Mouse (Mus musculus) neural tube, embryonic 11.5 days (tissue): ENCODE data around the gene Sh2d3c. TPM values are rescaled to one million over a fixed set of nuclear protein-coding genes. Genes with fewer than 3 reads are reported as not detected.
A peak's percentile ranks its signal among the peaks of the same experiment; 100 is the strongest.

Source experiments
- ATAC-seq: fragments of 200-750 bp; cut with Nextera tagmentation; 2 replicates; pipeline ENCODE4 v1.8.0; 2017; ENCODE audit warnings: moderate number of reproducible peaks, mild to moderate bottlenecking, moderate TSS enrichment, moderate library complexity; ENCODE audit not compliant: insufficient read depth, low FRiP score, low TSS enrichment
- DNase-seq: peaks from one replicate; pipeline ENCODE4 v3.0.0-alpha.2; 2015; ENCODE audit warnings: low spot score
- H3K27ac ChIP-seq: fragments of 300-500 bp; sonication (generic); 2 replicates; pipeline ENCODE4 v1.5.1; 2014; ENCODE audit warnings: low read depth, mild to moderate bottlenecking, low read length
- H3K27me3 ChIP-seq: fragments of 300-500 bp; sonication (generic); 2 replicates; pipeline ENCODE4 v1.6.1; 2014; ENCODE audit warnings: mild to moderate bottlenecking, low read length, mixed read lengths; ENCODE audit not compliant: control insufficient read depth, insufficient read depth
- H3K36me3 ChIP-seq: fragments of 300-500 bp; sonication (generic); 2 replicates; pipeline ENCODE4 v1.6.1; 2014; ENCODE audit warnings: mild to moderate bottlenecking, low read length, moderate library complexity, mixed read lengths; ENCODE audit not compliant: control insufficient read depth, insufficient read depth
- H3K4me1 ChIP-seq: fragments of 300-500 bp; sonication (generic); 2 replicates; pipeline ENCODE4 v1.6.1; 2014; ENCODE audit warnings: low read length, mixed read lengths; ENCODE audit not compliant: control insufficient read depth, insufficient read depth
- H3K4me2 ChIP-seq: fragments of 300-500 bp; sonication (generic); 2 replicates; pipeline ENCODE4 v1.6.1; 2014; ENCODE audit warnings: low read depth, mild to moderate bottlenecking, moderate library complexity
- H3K4me3 ChIP-seq: fragments of 300-500 bp; sonication (generic); 2 replicates; pipeline ENCODE4 v1.5.1; 2014; ENCODE audit warnings: low read depth, low read length
- H3K9ac ChIP-seq: fragments of 300-500 bp; sonication (generic); 2 replicates; pipeline ENCODE4 v1.6.1; 2014; ENCODE audit warnings: mild to moderate bottlenecking, low read length
- H3K9me3 ChIP-seq: fragments of 300-500 bp; sonication (generic); 2 replicates; pipeline ENCODE4 v1.6.1; 2016; ENCODE audit warnings: low read length; ENCODE audit not compliant: control insufficient read depth
- WGBS: fragments of 180-500 bp; shearing (Covaris S2); extraction: QIAGEN DNeasy Blood & Tissue Kit; methylation state at CpG from one replicate; pipeline ENCODE4 v1.1.7; 2014; 5-methylcytosine and 5-hydroxymethylcytosine counted together
- polyA plus RNA-seq: library from polyadenylated mRNA; unstranded; fragments of >200 nt; fragmentation: Nextera tagmentation; extraction: Ambion mirVana; gene quantifications from 2 replicates; pipeline ENCODE4 v1.2.1, GENCODE M21; 2014

The Sh2d3c gene
- polyA plus RNA-seq, 1 experiment from 2014 or later: 30.6 TPM

- DNase-seq (no peak), ATAC-seq (no peak)
- Histone ChIP-seq H3K27me3 (no peaks in the 10 kb centered on the region), H3K4me3 (no peak overlapping the region), H3K36me3 (peaks cover 36% of the 10 kb centered on the region), H3K9me3 (no peaks in the 10 kb centered on the region), H3K27ac (no peak overlapping the region), H3K4me1 (no peaks in the 10 kb centered on the region), H3K4me2 (no peak overlapping the region), H3K9ac (no peak overlapping the region)
- 95% methylated on average over 7 of the region's 7 CpGs for WGBS
Observed at GRCm38 (mm10) chr2:32705018-32705417, 15.8 kb upstream of the Sh2d3c start.

DNA sequence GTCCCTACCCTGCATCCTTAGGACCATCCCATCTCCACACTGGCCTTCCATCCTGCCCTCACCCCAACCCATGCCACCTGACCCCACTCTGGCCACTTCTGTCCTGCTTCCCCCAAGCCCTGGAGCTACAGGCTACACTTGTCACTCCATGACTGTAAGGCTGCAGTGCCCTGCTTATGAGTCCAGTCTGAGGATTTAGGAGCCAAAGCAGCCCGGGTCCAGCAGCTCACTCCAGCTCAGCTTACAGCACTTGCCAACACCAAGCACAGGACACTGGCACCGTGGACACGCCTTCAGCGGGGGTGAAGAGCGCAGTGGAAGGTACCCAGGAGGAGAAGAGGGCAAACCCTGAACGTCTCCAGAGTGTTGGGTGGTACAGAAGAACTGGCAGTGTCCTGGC lies 13.9 kb upstream of the Sh2d3c start:
- 96% methylated on average over 6 of the region's 6 CpGs for WGBS
- H3K36me3 ChIP-seq: peaks cover 38% of the 10 kb centered on the region
- H3K27me3 ChIP-seq: no peaks in the 10 kb centered on the region
- no peak overlapping the region for H3K27ac ChIP-seq
- H3K4me2 ChIP-seq: no peak overlapping the region
- DNase-seq (no peak), ATAC-seq (no peak)
- H3K4me3 ChIP-seq: no peak overlapping the region
- peaks cover 7% of the 10 kb centered on the region for H3K4me1 ChIP-seq
- no peaks in the 10 kb centered on the region for H3K9me3 ChIP-seq
- no peak overlapping the region for H3K9ac ChIP-seq

DNA sequence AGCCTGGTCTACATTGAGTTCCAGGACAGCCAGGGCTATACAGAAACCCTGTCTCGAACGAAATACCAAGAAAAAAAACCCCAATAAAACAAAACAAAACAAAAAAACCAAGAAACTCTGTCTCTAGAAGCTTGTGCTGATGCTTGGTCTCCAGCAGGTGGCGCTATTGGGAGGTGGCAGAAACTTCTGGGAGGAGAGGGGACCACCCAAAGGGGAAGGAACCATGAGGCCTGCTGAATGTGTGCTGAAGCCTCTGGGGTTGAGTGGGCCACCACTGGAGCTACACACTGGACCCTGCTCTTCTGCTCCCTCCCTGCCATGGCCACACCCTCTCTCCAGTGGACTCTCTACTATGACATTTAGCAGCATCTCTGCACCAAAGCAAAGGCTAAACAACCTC lies 12.2 kb upstream of the Sh2d3c start:
- Histone ChIP-seq H3K9ac (no peak overlapping the region), H3K27me3 (no peaks in the 10 kb centered on the region), H3K4me2 (no peak overlapping the region), H3K4me3 (no peak overlapping the region), H3K27ac (no peak overlapping the region), H3K4me1 (peaks cover 7% of the 10 kb centered on the region), H3K36me3 (peaks cover 33% of the 10 kb centered on the region), H3K9me3 (no peaks in the 10 kb centered on the region)
- 51% methylated on average over 3 of the region's 3 CpGs for WGBS
- DNase-seq: peak; percentile 71
- no peak for ATAC-seq

DNA sequence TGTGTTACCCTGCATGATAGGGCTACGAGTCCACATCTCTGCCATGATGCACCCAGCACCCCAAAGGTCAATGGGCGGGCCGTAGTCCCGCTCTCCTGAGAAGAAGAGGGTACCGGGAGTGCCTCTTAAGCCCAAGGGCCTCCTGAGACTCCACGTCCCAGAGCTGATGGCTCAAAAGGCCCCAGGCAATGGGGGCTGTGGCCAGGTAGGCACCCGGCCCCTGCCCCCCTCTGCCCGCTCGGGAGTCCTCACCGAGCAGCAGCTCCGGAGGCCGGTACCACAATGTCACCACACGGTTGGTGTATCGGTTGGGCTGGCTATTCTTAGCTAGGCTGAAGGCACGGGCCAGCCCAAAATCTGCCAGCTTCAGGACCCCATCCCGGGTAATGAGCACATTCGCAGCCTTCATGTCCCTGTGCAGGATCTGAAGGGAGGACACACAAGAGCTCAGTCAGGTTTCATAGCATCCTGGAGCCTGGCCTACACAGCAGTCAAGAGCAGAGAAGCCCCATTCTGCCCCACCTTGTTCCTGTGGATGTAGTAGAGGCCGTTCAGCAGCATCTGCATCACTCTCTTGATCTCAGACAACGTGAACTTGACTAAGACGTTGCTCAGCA lies 11.2 kb upstream of the Sh2d3c start:
- H3K9ac ChIP-seq: no peak overlapping the region
- DNase-seq: no peak
- H3K27me3 ChIP-seq: no peaks in the 10 kb centered on the region
- WGBS: 97% methylated on average over 20 of the region's 20 CpGs
- ATAC-seq: no peak
- no peaks in the 10 kb centered on the region for H3K9me3 ChIP-seq
- H3K4me3 ChIP-seq: no peak overlapping the region
- H3K36me3 ChIP-seq: peaks cover 30% of the 10 kb centered on the region
- peaks cover 12% of the 10 kb centered on the region for H3K4me1 ChIP-seq
- no peak overlapping the region for H3K27ac ChIP-seq
- H3K4me2 ChIP-seq: no peak overlapping the region

GRCm38 (mm10) chr2:32710425-32710824 lies 10.4 kb upstream of the Sh2d3c start:
- H3K4me3 ChIP-seq: no peak overlapping the region
- no peak for DNase-seq
- peaks cover 12% of the 10 kb centered on the region for H3K4me1 ChIP-seq
- H3K4me2 ChIP-seq: no peak overlapping the region
- 91% methylated on average over 5 of the region's 5 CpGs for WGBS
- H3K36me3 ChIP-seq: peaks cover 30% of the 10 kb centered on the region
- no peak for ATAC-seq
- H3K27ac ChIP-seq: no peak overlapping the region
- H3K9me3 ChIP-seq: no peaks in the 10 kb centered on the region
- H3K27me3 ChIP-seq: no peaks in the 10 kb centered on the region
- H3K9ac ChIP-seq: no peak overlapping the region

DNA sequence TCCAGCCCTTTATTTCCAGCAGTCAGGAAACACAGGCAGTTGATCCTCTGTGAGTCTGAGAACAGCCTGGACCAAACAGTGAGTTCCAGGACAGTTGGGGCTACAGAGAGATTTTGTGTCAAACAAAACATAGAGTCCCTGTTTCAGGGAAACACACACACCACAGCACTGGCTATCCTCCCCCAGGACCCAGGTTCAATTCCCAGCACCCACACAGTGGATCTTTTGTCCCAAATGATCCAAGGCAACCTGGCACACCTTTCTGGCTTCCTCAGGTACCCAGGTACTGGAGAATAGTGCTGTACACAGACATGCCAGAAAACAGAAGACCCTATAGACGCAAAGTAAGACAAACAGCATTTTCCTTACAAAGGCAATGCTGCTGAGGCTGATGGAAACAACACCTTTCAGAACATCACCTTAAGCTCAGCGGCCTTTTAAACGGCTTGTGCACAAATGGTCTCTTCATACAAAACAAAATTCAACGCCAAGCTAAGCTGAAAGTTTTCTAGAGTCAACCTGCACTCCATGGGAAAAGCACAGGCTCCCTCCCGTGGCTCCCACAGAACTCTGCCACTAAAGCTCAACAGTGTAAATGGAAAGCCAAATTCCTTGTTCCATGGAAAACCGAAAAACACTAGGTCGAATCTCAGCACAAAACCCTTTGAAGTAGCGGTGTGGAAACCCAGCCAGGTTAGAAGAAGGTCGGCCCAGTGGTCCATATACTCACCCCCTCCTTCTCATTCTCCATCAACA lies 9.4 kb upstream of the Sh2d3c start:
- no peaks in the 10 kb centered on the region for H3K27me3 ChIP-seq
- peak overlapping the region; percentile 90 for H3K4me3 ChIP-seq
- H3K9me3 ChIP-seq: no peaks in the 10 kb centered on the region
- H3K4me1 ChIP-seq: peaks cover 12% of the 10 kb centered on the region
- H3K27ac ChIP-seq: no peak overlapping the region
- peaks cover 22% of the 10 kb centered on the region for H3K36me3 ChIP-seq
- H3K4me2 ChIP-seq: peak overlapping the region; percentile 78
- WGBS: 32% methylated on average over 9 of the region's 9 CpGs
- H3K9ac ChIP-seq: peak overlapping the region; percentile 91
- ATAC-seq: no peak
- no peak for DNase-seq

DNA sequence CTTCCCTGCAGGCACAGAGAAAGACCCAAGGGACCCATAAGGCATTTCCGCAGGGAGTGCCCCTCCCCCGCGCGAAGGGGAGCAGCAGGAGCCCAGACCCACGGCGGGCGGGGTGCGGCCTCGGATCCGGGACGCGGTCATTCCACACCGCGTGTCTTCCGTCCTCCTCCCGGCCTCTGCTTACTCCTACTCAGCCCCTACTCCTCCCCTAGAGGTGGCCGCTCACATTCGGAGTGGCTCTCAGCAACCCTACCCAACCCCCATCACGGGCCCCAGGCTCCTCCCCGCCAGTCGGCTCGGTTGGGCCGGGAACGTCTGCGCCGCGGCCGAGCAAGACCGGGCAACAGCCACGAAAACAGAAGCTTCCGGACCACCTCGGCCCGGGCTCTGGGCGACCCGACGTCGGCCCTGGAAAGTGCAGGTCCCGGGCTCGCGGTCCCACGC lies 8.7 kb upstream of the Sh2d3c start:
- peaks cover 12% of the 10 kb centered on the region for H3K4me1 ChIP-seq
- no peaks in the 10 kb centered on the region for H3K9me3 ChIP-seq
- H3K4me2 ChIP-seq: peak overlapping the region; percentile 78
- no peaks in the 10 kb centered on the region for H3K27me3 ChIP-seq
- ATAC-seq (peak; percentile 56), DNase-seq (peak; percentile 58)
- H3K4me3 ChIP-seq: peak overlapping the region; percentile 90
- H3K9ac ChIP-seq: peak overlapping the region; percentile 91
- peaks cover 16% of the 10 kb centered on the region for H3K36me3 ChIP-seq
- 0% methylated on average over 41 of the region's 41 CpGs for WGBS
- H3K27ac ChIP-seq: peak overlapping the region; percentile 98; the same call in 1 of the 2 replicates

DNA sequence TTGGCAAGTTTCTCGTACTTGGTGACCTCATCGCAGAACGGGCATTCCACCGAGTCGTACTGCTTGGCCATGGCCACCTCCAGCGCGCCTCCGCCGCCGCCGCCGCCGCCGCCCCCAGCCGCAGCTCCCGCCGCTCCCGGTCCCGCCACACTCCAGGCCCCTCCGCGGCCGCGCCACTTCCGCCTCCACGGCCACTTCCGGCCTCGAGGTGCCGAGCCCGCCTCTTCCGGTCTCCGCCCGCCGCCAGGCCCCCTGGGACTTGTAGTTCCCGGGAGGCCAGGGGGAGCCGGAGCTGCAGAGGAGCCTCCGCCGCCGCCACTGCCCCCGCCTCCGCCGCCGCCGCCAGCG lies 8.3 kb upstream of the Sh2d3c start:
- Histone ChIP-seq H3K4me1 (peaks cover 12% of the 10 kb centered on the region), H3K9ac (peak overlapping the region; percentile 91), H3K36me3 (peaks cover 14% of the 10 kb centered on the region), H3K27me3 (no peaks in the 10 kb centered on the region), H3K27ac (peak overlapping the region; percentile 98), H3K9me3 (no peaks in the 10 kb centered on the region), H3K4me2 (peak overlapping the region; percentile 78), H3K4me3 (peak overlapping the region; percentile 90)
- ATAC-seq (peak; percentile 89), DNase-seq (peak; percentile 96)
- WGBS: 0% methylated on average over 26 of the region's 44 CpGs
